Mouse (Mus musculus) lung, adult 2 months (tissue): ENCODE data around the gene Vmn1r83. TPM values are rescaled to one million over a fixed set of nuclear protein-coding genes. Genes with fewer than 3 reads are reported as not detected.

Experiments
- DNase-seq: peaks from one replicate; pipeline ENCODE4 v3.0.0; 2022
- H3K4me1 ChIP-seq: fragments of 200-500 bp; 2 replicates; pipeline ENCODE4 v1.6.1; 2011; ENCODE audit warnings: low read length; ENCODE audit not compliant: control insufficient read depth, insufficient read depth
- H3K4me3 ChIP-seq: fragments of 200-500 bp; replicated peaks from 2 replicates; pipeline ENCODE3; 2011; ENCODE audit warnings: low read depth, mild to moderate bottlenecking, control low read depth, low read length; ENCODE audit errors: extremely low read depth
- CTCF ChIP-seq: fragments of 200-500 bp; IDR thresholded peaks from 2 replicates; pipeline ENCODE4 v1.5.1; 2011; ENCODE audit warnings: mild to moderate bottlenecking, low read length, control low read depth; ENCODE audit not compliant: insufficient read depth
- POLR2A ChIP-seq: fragments of 200-500 bp; IDR thresholded peaks from 2 replicates; pipeline ENCODE4 v1.6.1; 2011; ENCODE audit warnings: low read depth, mild to moderate bottlenecking, control low read depth, low read length, borderline replicate concordance; ENCODE audit errors: extremely low read depth
- WGBS: fragments of 180-500 bp; shearing (Covaris S2); methylation state at CpG from one replicate; pipeline ENCODE4 v1.1.7; 2018; 5-methylcytosine and 5-hydroxymethylcytosine counted together
- polyA plus RNA-seq: library from polyadenylated mRNA; depleted of rRNA; stranded (reverse); fragments of >200 nt; gene quantifications from 2 replicates; pipeline ENCODE4 v1.2.3, GENCODE M21; 2012; rRNA removed

Gene Vmn1r83
- not detected in 2 replicates for polyA plus RNA-seq

GRCm38 (mm10) chr7:12329381-12329780 lies at the start of gene Vmn1r83:
Gene Vmn1r83, minus strand, starts transcription at chr7:12329481.
- WGBS, result 70% methylated on average over 2 of the region's 2 CpGs
- Histone ChIP-seq H3K4me3 (no peak within 1 kb of the TSS), H3K4me1 (no peaks in the 10 kb centered on the region)
- TF ChIP-seq CTCF (no peak), POLR2A (no peak)
- DNase-seq, result no peak

- H3K4me1 ChIP-seq, result no peaks in the 10 kb centered on the region
- no peak for TF ChIP-seq CTCF
- TF ChIP-seq POLR2A, result no peak
- no peak within 1 kb of the TSS for H3K4me3 ChIP-seq
- WGBS, result 50% methylated on average over 1 of the region's 1 CpGs
- DNase-seq, result no peak
Measured at GRCm38 (mm10) chr7:12369173-12369572, 39.9 kb upstream of the Vmn1r83 start, which contains the start of gene Vmn1r84. Gene Vmn1r84, minus strand, starts transcription at chr7:12369273.

GRCm38 (mm10) chr7:12300130-12300529 lies 29.2 kb downstream of the Vmn1r83 start, which contains the start of gene Vmn1r82:
Gene Vmn1r82, plus strand, starts transcription at chr7:12300430.
- Histone ChIP-seq H3K4me1 (no peaks in the 10 kb centered on the region), H3K4me3 (no peak within 1 kb of the TSS)
- DNase-seq, result no peak
- TF ChIP-seq CTCF (no peak), POLR2A (no peak)
- WGBS, result 45% methylated on average over 2 of the region's 2 CpGs

Other genes starting within 250 kb of the Vmn1r83 start
- not detected in 2 replicates for gene Vmn1r78, start 179.2 kb downstream of the Vmn1r83 start, polyA plus RNA-seq
- gene Vmn1r79, start 158.2 kb downstream of the Vmn1r83 start, polyA plus RNA-seq, result not detected in 2 replicates
- not detected in 2 replicates for gene Vmn1r80, start 140.2 kb downstream of the Vmn1r83 start, polyA plus RNA-seq
- not detected in 2 replicates for gene Vmn1r81, start 61.2 kb downstream of the Vmn1r83 start, polyA plus RNA-seq
- not detected in 2 replicates for gene Vmn1r82, start 29.1 kb downstream of the Vmn1r83 start, polyA plus RNA-seq
- not detected in 2 replicates for gene Vmn1r84, start 39.8 kb upstream of the Vmn1r83 start, polyA plus RNA-seq
- gene Zfp551, start 93.3 kb upstream of the Vmn1r83 start, polyA plus RNA-seq, result 0.51 and 0.81 TPM in 2 replicates
- 2.8 and 3.3 TPM in 2 replicates for gene Zfp606, start 148.8 kb upstream of the Vmn1r83 start, polyA plus RNA-seq
- gene 2900092C05Rik, start 183.0 kb upstream of the Vmn1r83 start, polyA plus RNA-seq, result not detected in 2 replicates